Mouse (Mus musculus): ENCODE measurements around the gene Irf8. TPM values are rescaled to one million over a fixed set of nuclear protein-coding genes. Genes with fewer than 3 reads are reported as not detected.

Gene Irf8
- total and polyA plus RNA-seq, 3 experiments: 0.05 to 0.07 TPM; not detected in 1

DNA sequence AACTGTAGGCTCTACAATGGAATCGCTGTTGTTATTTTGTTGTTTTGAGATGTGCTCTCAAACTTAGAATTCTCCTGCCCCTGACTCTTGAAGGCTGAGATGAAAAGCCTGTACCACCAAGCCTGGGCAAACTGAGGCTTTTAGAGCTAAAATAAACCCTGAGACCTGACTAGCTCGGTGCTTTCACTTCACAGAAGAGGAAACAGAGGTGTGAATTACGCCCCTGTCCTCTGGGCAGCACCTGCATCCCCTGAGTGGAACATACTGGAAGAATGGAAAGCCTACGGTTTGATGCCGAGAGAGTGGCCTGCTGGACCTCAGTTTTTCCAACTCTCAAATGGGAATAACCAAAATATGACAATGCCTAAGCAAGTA, 10.6 kb upstream of the Irf8 start:
- Histone ChIP-seq H3K4me1 (ENCODE audit: insufficient read depth, low read depth, low read length) (no peaks in the 10 kb centered on the region), H3K9me3 (replicated peaks) (peaks cover 66% of the 10 kb centered on the region), H3K27me3 (ENCODE audit: insufficient read depth, low read length) (no peaks in the 10 kb centered on the region), H3K4me3 (ENCODE audit: low read depth, low read length) (no peak overlapping the region), H3K36me3 (replicated peaks) (no peaks in the 10 kb centered on the region)
- DNase-seq (ENCODE audit: low spot score) (no peak), ATAC-seq (ENCODE audit: extremely low read depth, insufficient number of reproducible peaks, low FRiP score, poor library complexity, severe bottlenecking) (no peak)
- TF ChIP-seq TAL1 (conservative IDR thresholded peaks at IDR 0.05; ENCODE audit: low read depth, low read length) (no peak), POLR2AphosphoS5 (IDR thresholded peaks at IDR 0.05; ENCODE audit: insufficient replicate concordance, low read depth, low read length) (no peak), GATA2 (IDR thresholded peaks at IDR 0.05; ENCODE audit: borderline replicate concordance, low read depth, low read length) (no peak), CTCF (IDR thresholded peaks at IDR 0.05; ENCODE audit: low read depth, low read length) (no peak), GATA1 (IDR thresholded peaks at IDR 0.05; ENCODE audit: borderline replicate concordance, low read length) (no peak)

DNA sequence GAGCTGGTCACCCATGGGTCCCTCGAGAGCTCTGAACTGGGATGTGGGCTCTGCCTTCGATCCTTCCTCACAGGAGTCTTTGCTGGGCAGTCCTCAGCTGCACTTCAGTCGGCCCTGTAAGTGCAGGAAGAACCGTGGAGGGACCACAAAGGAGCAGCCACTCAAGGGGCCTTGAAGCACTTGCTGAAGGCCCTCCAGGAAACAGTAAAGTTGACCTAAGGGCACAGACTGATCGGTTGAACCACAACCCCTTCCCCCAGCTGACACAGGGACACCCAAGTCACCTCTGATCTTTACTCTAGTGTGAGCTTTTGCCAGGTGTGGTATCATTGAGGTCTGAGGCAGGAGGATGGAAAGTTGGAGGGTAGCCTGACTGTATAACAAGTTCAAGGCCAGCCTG, 10.1 kb upstream of the Irf8 start:
- Histone ChIP-seq H3K9me3 (replicated peaks) (peaks cover 63% of the 10 kb centered on the region), H3K36me3 (replicated peaks) (no peaks in the 10 kb centered on the region), H3K4me1 (ENCODE audit: insufficient read depth, low read depth, low read length) (no peaks in the 10 kb centered on the region), H3K4me3 (ENCODE audit: low read depth, low read length) (no peak overlapping the region), H3K27me3 (ENCODE audit: insufficient read depth, low read length) (no peaks in the 10 kb centered on the region)
- DNase-seq (ENCODE audit: low spot score) (no peak), ATAC-seq (ENCODE audit: extremely low read depth, insufficient number of reproducible peaks, low FRiP score, poor library complexity, severe bottlenecking) (no peak)
- no peak for TF ChIP-seq GATA1 (IDR thresholded peaks at IDR 0.05; ENCODE audit: borderline replicate concordance, low read length)
- TF ChIP-seq POLR2AphosphoS5 (IDR thresholded peaks at IDR 0.05; ENCODE audit: insufficient replicate concordance, low read depth, low read length): no peak
- TF ChIP-seq CTCF (IDR thresholded peaks at IDR 0.05; ENCODE audit: low read depth, low read length): no peak
- TF ChIP-seq TAL1 (conservative IDR thresholded peaks at IDR 0.05; ENCODE audit: low read depth, low read length): no peak
- TF ChIP-seq GATA2 (IDR thresholded peaks at IDR 0.05; ENCODE audit: borderline replicate concordance, low read depth, low read length): no peak

DNA sequence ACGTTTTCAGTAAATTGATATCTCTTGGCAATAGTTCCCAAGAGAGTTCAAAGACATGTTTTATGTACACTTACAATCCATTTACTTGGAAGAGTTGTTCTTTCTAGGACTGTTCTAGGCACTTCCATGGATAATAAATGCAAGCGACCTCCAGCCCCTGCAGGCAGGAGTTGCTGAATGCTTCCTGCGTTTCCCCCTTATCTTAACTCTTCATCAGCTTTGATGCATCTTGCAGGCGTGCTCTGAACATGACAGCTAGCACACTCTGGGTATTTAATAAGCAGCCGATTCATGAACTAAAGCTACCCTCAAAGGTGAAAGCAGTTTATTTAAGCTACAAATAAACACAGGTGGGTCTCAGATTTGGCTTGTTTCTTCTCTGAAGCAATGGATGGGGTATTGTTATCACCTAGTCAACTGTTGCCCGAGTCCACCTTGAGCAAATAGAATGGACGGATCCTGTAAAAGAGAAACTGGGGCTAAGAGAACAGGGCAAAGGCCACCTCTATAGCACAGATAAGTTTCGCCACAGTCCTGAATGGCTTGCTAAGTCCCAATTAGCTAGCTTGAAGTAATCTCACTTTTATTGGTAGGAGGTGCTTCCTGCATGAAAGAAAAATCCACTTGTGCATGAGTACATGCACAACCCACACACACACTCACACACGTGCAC, 7.5 kb upstream of the Irf8 start:
- no peaks in the 10 kb centered on the region for H3K36me3 ChIP-seq (replicated peaks)
- ATAC-seq (ENCODE audit: extremely low read depth, insufficient number of reproducible peaks, low FRiP score, poor library complexity, severe bottlenecking): no peak
- TF ChIP-seq GATA2 (IDR thresholded peaks at IDR 0.05; ENCODE audit: borderline replicate concordance, low read depth, low read length) (no peak), TAL1 (conservative IDR thresholded peaks at IDR 0.05; ENCODE audit: low read depth, low read length) (no peak), CTCF (IDR thresholded peaks at IDR 0.05; ENCODE audit: low read depth, low read length) (no peak), GATA1 (IDR thresholded peaks at IDR 0.05; ENCODE audit: borderline replicate concordance, low read length) (no peak), POLR2AphosphoS5 (IDR thresholded peaks at IDR 0.05; ENCODE audit: insufficient replicate concordance, low read depth, low read length) (no peak)
- peaks cover 66% of the 10 kb centered on the region for H3K9me3 ChIP-seq (replicated peaks)
- no peaks in the 10 kb centered on the region for H3K27me3 ChIP-seq (ENCODE audit: insufficient read depth, low read length)
- no peak overlapping the region for H3K4me3 ChIP-seq (ENCODE audit: low read depth, low read length)
- no peaks in the 10 kb centered on the region for H3K4me1 ChIP-seq (ENCODE audit: insufficient read depth, low read depth, low read length)
- DNase-seq (ENCODE audit: low spot score): no peak

DNA sequence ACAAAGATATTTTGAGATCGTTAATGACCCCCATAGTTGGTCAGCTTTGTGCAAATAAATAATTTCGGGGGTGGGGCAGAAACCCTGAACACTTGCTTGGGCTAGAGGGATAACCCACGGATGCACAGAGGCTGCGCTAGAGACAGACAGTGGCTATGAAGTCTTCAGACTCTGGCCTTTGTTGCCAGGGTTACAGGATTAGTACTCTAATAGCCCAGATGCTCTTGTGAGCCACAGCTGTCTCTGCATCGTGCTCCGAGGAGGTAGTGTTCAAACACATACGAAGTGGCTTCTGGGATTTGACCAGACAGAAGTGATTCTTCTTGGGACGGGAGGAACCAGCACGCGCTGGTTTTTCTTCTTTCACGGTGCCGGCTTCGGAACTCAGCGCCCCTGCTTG, 4.6 kb upstream of the Irf8 start:
- no peak for TF ChIP-seq GATA1 (IDR thresholded peaks at IDR 0.05; ENCODE audit: borderline replicate concordance, low read length)
- TF ChIP-seq POLR2AphosphoS5 (IDR thresholded peaks at IDR 0.05; ENCODE audit: insufficient replicate concordance, low read depth, low read length): no peak
- TF ChIP-seq TAL1 (conservative IDR thresholded peaks at IDR 0.05; ENCODE audit: low read depth, low read length): no peak
- no peak for TF ChIP-seq GATA2 (IDR thresholded peaks at IDR 0.05; ENCODE audit: borderline replicate concordance, low read depth, low read length)
- TF ChIP-seq CTCF (IDR thresholded peaks at IDR 0.05; ENCODE audit: low read depth, low read length): no peak
- H3K4me1 ChIP-seq (ENCODE audit: insufficient read depth, low read depth, low read length): no peaks in the 10 kb centered on the region
- ATAC-seq (ENCODE audit: extremely low read depth, insufficient number of reproducible peaks, low FRiP score, poor library complexity, severe bottlenecking) (no peak), DNase-seq (ENCODE audit: low spot score) (no peak)
- no peaks in the 10 kb centered on the region for H3K27me3 ChIP-seq (ENCODE audit: insufficient read depth, low read length)
- H3K36me3 ChIP-seq (replicated peaks): no peaks in the 10 kb centered on the region
- H3K4me3 ChIP-seq (ENCODE audit: low read depth, low read length): no peak overlapping the region
- peaks cover 68% of the 10 kb centered on the region for H3K9me3 ChIP-seq (replicated peaks)

DNA sequence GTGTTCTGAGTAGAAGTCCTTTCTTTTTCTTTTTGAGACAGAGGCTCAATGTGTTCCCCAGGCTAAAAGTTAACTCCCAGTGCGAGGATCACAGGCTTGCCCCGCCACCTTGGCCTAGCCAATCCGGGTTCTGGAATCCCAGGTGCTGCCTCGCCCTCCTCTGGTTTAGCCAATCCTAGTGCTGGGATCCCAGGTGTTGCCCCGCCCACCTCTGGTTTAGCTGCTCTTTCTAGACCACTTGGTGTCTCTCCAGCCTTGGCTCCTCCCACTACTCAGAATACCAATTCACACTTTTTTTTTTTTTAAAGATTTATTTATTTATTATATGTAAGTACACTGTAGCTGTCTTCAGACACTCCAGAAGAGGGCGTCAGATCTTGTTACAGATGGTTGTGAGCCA, 4.1 kb upstream of the Irf8 start:
- no peaks in the 10 kb centered on the region for H3K4me1 ChIP-seq (ENCODE audit: insufficient read depth, low read depth, low read length)
- peaks cover 67% of the 10 kb centered on the region for H3K9me3 ChIP-seq (replicated peaks)
- no peak overlapping the region for H3K4me3 ChIP-seq (ENCODE audit: low read depth, low read length)
- TF ChIP-seq TAL1 (conservative IDR thresholded peaks at IDR 0.05; ENCODE audit: low read depth, low read length) (no peak), GATA2 (IDR thresholded peaks at IDR 0.05; ENCODE audit: borderline replicate concordance, low read depth, low read length) (no peak), POLR2AphosphoS5 (IDR thresholded peaks at IDR 0.05; ENCODE audit: insufficient replicate concordance, low read depth, low read length) (no peak)
- no peak for ATAC-seq (ENCODE audit: extremely low read depth, insufficient number of reproducible peaks, low FRiP score, poor library complexity, severe bottlenecking)
- no peak for DNase-seq (ENCODE audit: low spot score)
- no peaks in the 10 kb centered on the region for H3K27me3 ChIP-seq (ENCODE audit: insufficient read depth, low read length)
- H3K36me3 ChIP-seq (replicated peaks): no peaks in the 10 kb centered on the region

DNA sequence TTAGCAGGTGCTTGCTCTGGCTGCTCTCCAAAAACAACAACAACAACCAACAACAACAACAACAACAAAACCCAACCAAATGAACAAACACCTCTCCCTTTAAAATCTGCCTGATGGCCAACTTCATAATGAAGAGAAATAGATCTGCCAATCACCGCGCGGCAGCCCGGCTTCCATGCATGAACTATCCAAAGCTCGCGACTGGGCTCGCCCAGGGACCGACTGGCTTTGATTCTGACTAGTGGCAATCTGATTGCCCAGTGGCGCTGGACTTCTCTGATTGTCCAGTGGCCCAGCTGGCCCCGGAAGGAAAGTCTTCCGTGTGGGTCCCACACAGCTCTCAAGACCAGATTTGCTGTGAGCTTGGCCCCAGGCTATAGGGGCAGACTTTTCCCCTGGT, 328 bp downstream of the Irf8 start:
- Histone ChIP-seq H3K4me3 (ENCODE audit: low read depth, low read length) (no peak overlapping the region), H3K4me1 (ENCODE audit: insufficient read depth, low read depth, low read length) (no peaks in the 10 kb centered on the region), H3K27me3 (ENCODE audit: insufficient read depth, low read length) (no peaks in the 10 kb centered on the region), H3K36me3 (replicated peaks) (no peaks in the 10 kb centered on the region), H3K9me3 (replicated peaks) (peaks cover 84% of the 10 kb centered on the region)
- TF ChIP-seq POLR2AphosphoS5 (IDR thresholded peaks at IDR 0.05; ENCODE audit: insufficient replicate concordance, low read depth, low read length): no peak
- TF ChIP-seq CTCF (IDR thresholded peaks at IDR 0.05; ENCODE audit: low read depth, low read length): no peak
- TF ChIP-seq GATA1 (IDR thresholded peaks at IDR 0.05; ENCODE audit: borderline replicate concordance, low read length): no peak
- no peak for TF ChIP-seq TAL1 (conservative IDR thresholded peaks at IDR 0.05; ENCODE audit: low read depth, low read length)
- TF ChIP-seq GATA2 (IDR thresholded peaks at IDR 0.05; ENCODE audit: borderline replicate concordance, low read depth, low read length): no peak
- DNase-seq (ENCODE audit: low spot score) (no peak), ATAC-seq (ENCODE audit: extremely low read depth, insufficient number of reproducible peaks, low FRiP score, poor library complexity, severe bottlenecking) (no peak)
